Mouse (Mus musculus): Measurements from ENCODE around the gene Mcm7.

DNA sequence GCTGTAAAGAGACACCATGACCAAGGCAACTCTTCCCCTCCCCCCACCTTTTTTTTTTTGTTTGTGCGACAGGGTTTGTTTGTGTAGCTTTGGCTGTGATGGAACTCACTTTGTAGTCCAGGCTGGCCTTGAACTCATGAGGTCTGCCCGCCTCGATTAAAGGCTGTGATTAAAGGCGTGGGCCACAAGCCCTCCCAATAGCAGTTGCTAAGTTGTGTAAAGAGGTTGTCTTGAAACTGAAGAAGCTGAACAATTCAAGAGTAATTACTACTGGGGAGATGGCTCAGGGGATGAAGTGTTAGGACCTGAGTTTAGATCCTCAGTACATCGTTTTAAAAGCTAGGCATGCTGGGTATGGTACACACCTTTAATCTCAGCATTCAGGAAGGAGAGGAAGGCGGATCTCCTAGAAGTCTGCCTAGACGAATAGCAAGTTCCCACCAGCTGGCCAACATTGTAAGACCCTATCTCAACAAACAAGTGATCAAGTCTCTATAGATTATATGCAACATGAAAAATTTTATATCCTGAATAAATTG lies 11.9 kb downstream of the Mcm7 start:
- TF ChIP-seq POLR2A (IDR thresholded peaks at IDR 0.05; ENCODE audit: borderline replicate concordance, insufficient read depth, low read length) (no peak), CTCF (IDR thresholded peaks at IDR 0.05; ENCODE audit: borderline replicate concordance, insufficient read depth, low read depth, low read length) (no peak)
